Mouse (Mus musculus): ENCODE measurements at regions not wholly inside any gene's neighbourhood (a gene's known extent, or its start where the extent isn't known, plus 50 kb on each side); places are given as distances from the start of the nearest gene placed in this dataset.

DNA sequence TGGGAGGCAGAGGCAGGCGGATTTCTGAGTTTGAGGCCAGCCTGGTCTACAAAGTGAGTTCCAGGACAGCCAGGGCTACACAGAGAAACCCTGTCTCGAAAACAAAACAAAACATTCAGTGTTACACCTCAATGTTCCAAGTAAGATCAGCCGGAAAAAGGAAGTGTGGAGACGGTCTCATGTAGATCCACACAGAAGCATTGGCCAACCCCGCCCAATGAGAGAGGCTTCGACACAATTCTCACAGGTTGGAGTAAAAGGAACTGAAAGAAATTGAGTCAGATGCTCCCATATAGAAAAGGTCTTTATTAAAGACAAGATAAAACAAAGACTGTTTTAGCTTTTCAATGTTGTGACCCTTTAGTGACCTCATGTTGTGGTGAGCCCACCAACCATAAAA, 190.3 kb upstream of the Mkln1 start:
- intact Hi-C loops (cut with DNase I), result no loop called here
- DNase-seq, result no peak

GRCm38 (mm10) chr6:31209411-31210139, 189.0 kb upstream of the Mkln1 start:
- intact Hi-C loops (cut with DNase I), result loop anchor here (10.0 kb wide), 1 partner anchor 185 kb away; the partner anchor contains the start of gene Mkln1
- DNase-seq, result no peak

- DNase-seq, result no peak
- intact Hi-C loops (cut with DNase I), result loop anchor here (10.0 kb wide), 1 partner anchor 185 kb away; the partner anchor contains the start of gene Mkln1
These were observed 188.3 kb upstream of the Mkln1 start for GRCm38 (mm10) chr6:31210209-31210714.

DNA sequence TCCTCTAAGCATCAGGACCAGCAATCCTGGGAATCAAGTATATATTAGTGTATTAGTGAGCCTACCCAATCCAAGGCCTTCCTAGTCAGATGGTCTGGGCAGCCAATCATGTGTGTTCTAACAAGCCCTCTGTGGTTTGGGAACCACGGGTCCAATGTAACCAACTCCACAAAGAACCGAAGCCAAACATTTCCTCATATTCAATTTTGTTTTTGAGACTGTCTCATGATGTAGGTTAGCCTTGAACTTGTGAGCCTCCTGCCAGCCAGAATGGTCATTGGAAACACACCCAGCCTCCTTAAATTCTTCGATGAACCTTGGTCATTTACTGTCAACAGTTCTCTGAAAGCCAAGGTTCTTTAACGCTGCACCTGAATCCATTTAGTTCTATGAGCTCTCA, 187.4 kb upstream of the Mkln1 start:
- intact Hi-C loops (cut with DNase I), result loop anchor here (10.0 kb wide), 1 partner anchor 184 kb away; the partner anchor contains the start of gene Mkln1
- DNase-seq, result no peak

DNA sequence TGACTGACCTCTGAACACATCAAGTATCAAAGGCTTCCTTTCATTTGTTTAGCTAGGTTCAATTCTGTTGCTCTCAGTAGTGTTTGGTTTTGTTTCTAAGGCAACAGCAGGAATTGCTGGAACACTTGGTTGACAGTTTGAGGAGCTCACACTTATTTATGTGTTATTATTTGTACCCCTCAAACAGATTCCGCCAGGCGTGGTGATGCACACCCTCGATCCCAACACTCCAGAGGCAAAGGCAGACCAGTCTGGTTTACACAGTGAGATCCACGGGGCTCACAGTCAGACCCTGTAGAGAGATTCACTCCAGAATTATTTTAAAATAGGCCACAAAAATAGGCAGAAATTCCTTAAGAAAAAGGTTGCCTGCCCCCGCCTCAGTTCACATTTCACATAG, 186.9 kb upstream of the Mkln1 start:
- DNase-seq, result no peak
- intact Hi-C loops (cut with DNase I), result loop anchor here (10.0 kb wide), 1 partner anchor 183 kb away; the partner anchor contains the start of gene Mkln1

DNA sequence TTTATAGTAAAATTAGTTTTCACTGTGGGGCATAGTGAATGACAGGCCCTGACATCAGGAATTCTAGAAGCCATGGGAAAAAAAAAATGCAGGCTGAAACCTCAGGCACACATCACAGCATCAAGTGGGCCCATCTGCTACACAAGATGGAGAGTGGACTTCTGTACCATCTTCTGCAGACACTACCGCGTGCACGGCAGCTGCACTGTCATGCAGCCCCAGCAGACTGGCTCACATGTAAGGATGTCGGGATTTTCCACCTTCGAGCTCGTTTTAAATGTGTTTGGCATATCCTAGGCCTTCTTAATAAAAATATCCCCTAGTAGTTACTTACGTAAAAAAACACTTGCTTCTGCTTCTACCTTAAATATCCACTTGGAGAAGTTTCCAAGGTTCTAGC, 186.5 kb upstream of the Mkln1 start:
- DNase-seq, result no peak
- intact Hi-C loops (cut with DNase I), result loop anchor here (10.0 kb wide), 1 partner anchor 183 kb away; the partner anchor contains the start of gene Mkln1

GRCm38 (mm10) chr6:31212694-31213093, 185.8 kb upstream of the Mkln1 start:
- no peak for DNase-seq
- intact Hi-C loops (cut with DNase I), result loop anchor here (10.0 kb wide), 1 partner anchor 182 kb away; the partner anchor contains the start of gene Mkln1

- no peak for DNase-seq
- intact Hi-C loops (cut with DNase I), result loop anchor here (10.0 kb wide), 1 partner anchor 182 kb away; the partner anchor contains the start of gene Mkln1
These were observed 185.4 kb upstream of the Mkln1 start for GRCm38 (mm10) chr6:31213161-31213560.

DNA sequence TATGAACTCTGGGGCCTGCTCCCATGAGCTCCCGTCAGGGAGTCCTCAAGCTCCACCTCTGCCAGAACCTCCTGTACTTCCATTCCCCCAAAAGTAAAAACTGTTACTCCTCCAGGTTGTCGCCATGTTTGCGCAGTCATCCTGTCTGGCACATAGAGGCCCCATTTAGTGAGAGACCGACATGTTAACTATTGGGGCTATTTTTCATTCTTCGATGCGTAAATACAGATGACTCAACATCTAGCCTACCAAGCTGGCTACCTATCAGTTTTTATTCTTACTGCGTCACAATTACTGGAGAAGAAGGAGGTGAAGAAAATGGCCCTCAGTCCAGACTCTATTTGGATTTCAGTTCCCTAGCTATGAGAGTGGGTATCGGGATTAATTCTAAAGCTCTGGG, 182.9 kb upstream of the Mkln1 start:
- intact Hi-C loops (cut with DNase I), result loop anchor here (10.0 kb wide), 1 partner anchor 179 kb away; the partner anchor contains the start of gene Mkln1
- no peak for DNase-seq

- peak; percentile 62 for DNase-seq
- intact Hi-C loops (cut with DNase I), result loop anchor here (10.0 kb wide), 1 partner anchor 178 kb away; the partner anchor contains the start of gene Mkln1
These were observed 182.1 kb upstream of the Mkln1 start for GRCm38 (mm10) chr6:31216206-31217059.

DNA sequence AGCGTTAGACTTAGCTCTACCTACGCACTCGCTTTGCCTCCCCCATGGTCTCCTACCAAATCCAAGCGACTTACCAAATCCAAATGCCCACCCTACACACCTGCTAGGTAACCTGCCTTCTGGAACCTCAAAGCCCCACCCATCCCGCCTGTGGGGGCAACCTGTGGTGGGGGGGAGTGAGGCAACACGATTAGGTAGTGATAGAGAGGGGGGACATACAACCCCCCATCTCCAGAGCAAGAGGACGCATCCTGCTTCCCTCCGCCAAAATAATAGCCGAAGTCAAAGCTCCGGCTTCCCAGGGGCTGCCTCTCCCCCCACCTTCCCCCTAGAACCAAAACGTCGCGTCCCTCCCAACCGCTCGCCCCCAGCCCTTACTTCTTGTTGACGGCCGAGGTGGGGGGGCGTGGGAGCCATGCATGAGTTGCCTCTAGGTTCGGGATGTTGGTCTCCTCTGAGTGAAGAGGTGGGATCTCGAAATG, 181.4 kb upstream of the Mkln1 start:
- peak; percentile 27 for DNase-seq
- intact Hi-C loops (cut with DNase I), result loop anchor here (10.0 kb wide), 1 partner anchor 178 kb away; the partner anchor contains the start of gene Mkln1

- intact Hi-C loops (cut with DNase I), result loop anchor here (10.0 kb wide), 1 partner anchor 177 kb away; the partner anchor contains the start of gene Mkln1
- peak; percentile 35 for DNase-seq
These were observed 180.8 kb upstream of the Mkln1 start for GRCm38 (mm10) chr6:31217641-31218138.

- intact Hi-C loops (cut with DNase I), result loop anchor here (10.0 kb wide), 1 partner anchor 177 kb away; the partner anchor contains the start of gene Mkln1
- DNase-seq, result peak; percentile 21
These were observed 180.3 kb upstream of the Mkln1 start for GRCm38 (mm10) chr6:31218139-31218750.

GRCm38 (mm10) chr6:31218880-31219279, 179.7 kb upstream of the Mkln1 start:
- intact Hi-C loops (cut with DNase I), result loop anchor here (10.0 kb wide), 1 partner anchor 176 kb away; the partner anchor contains the start of gene Mkln1
- no peak for DNase-seq

DNA sequence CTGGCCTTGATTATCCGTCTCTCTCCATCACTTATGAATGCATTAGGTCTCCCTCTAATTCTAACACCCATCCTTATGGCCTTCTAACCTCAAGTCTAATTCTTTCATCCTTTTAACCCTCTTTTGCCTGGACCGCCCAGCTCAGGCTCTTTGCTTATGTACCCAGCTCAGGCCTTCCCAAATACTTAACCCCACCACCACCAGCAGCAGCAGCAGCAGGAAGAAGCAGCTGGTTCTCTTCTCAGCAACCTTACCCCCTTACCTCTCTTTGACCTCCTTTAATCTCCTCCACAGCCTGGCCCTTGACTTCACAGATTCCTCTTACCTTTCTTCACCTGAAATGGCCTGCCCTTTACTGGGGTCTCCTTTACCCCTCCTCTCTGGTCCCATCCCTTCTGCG, 178.8 kb upstream of the Mkln1 start:
- no peak for DNase-seq
- intact Hi-C loops (cut with DNase I), result loop anchor here (10.0 kb wide), 2 partner anchors 55 to 175 kb away; partner anchors contain the start of gene Mkln1

DNA sequence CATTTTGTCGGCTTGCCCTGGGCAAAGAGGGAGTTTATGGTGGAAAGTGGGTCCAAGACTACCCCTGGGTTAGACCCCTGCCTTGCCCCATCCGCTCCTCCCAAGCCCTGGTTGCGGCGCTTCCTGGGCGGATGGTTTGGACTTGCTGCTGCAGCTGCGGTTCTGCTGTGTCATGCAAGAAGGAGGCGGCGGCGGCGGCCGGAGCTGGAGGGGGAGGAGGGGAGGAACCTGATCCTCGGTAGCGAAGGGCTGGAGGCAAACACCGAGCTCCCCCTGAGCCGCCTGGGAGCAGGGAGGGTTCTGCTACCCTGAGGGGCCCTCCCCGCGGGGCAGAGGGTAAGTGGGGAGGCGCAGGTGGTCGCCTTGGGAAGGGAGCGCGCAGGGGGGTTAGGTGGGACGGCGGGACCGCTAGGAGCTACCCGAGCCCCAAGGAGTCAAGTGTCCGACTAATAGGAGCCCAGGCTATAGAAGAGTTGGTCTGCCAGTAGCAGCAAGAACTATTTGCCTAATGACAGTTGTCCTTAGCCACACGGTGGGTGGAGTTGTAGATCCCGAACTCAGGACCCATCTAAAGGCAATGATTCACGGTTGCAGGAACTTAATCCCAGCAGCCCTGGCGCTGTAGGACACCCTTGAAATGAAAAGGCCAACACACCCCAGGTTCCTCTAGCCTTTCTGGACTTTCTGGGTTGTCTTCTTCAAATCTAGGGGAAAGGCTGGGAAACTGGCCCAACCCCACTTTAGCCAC, 178.2 kb upstream of the Mkln1 start:
- peak; percentile 25 for DNase-seq
- intact Hi-C loops (cut with DNase I), result loop anchor here (10.0 kb wide), 1 partner anchor 54 kb away; no protein-coding TSS in a partner anchor

- intact Hi-C loops (cut with DNase I), result loop anchor here (10.0 kb wide), 1 partner anchor 53 kb away; no protein-coding TSS in a partner anchor
- DNase-seq, result no peak
These were observed 177.0 kb upstream of the Mkln1 start for GRCm38 (mm10) chr6:31221490-31221889.

- no peak for DNase-seq
- intact Hi-C loops (cut with DNase I), result loop anchor here (10.0 kb wide), 1 partner anchor 53 kb away; no protein-coding TSS in a partner anchor
These were observed 176.4 kb upstream of the Mkln1 start for GRCm38 (mm10) chr6:31222024-31222579.

Measured in left cerebral cortex, postnatal 4 days (tissue).